Comparison of ENCODE assay signal across 24 mouse cellular contexts in the genomic region with DNA sequence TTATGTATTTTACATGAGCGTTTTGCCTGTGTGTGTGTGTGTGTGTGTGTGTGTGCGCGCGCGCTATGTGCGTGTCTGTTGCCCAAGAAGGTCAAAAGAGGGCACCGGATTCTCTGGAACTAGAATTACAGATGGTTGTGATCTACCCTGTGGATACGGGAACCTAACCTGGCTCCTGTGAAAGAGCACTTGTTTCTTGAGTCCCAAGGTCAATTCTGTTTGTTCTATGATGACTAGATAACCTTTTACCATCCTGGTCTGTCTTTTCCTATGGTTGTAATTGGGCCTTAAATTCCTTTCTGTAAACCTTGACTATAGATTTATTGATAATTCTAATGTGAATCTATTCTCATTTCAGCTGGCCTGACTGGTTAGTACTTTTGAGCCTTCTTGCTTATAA. TPM values are rescaled to one million over a fixed set of nuclear protein-coding genes. Genes with fewer than 3 reads are reported as not detected.
DNase-seq lines count a peak whose midpoint lies in the region; ATAC-seq and TF ChIP-seq lines count a peak whose summit lies in the region.
"Had no signal": no experiment of that assay in that cellular context is flagged by ENCODE, and none has a peak within 500 bp of the region (broad histone marks: within the 10 kb centered on the region; RNA-seq: fewer than 3 reads in every experiment).

No protein-coding gene starts in this region.

- no peaks in the 10 kb centered on the region for H3K27me3 ChIP-seq in heart, adult 2 months (ENCODE audit: control insufficient read depth, insufficient read depth, low read length)
- H3K27me3 ChIP-seq in liver, adult 2 months (ENCODE audit: control insufficient read depth, insufficient read depth, low read length): no peaks in the 10 kb centered on the region
- H3K27me3 ChIP-seq in liver, postnatal 0 days (ENCODE audit: insufficient read depth, low read length): no peaks in the 10 kb centered on the region
- H3K27me3 ChIP-seq: CH12.LX, Patski had no signal

- H3K4me2 ChIP-seq in liver, postnatal 0 days (ENCODE audit: low read depth, low read length): no peak overlapping the region

- H3K4me1 ChIP-seq in heart, adult 2 months (ENCODE audit: control insufficient read depth, insufficient read depth, low read length): no peaks in the 10 kb centered on the region; the same call in 1 of the 2 replicates
- H3K4me1 ChIP-seq in liver, adult 2 months (ENCODE audit: control insufficient read depth, insufficient read depth, low read length): peaks cover 3% of the 10 kb centered on the region; the same call in 1 of the 2 replicates
- no peaks in the 10 kb centered on the region for H3K4me1 ChIP-seq in liver, postnatal 0 days (ENCODE audit: insufficient read depth)

- WGBS in heart, adult 2 months: 89% methylated on average over 8 of the region's 8 CpGs
- 27% methylated on average over 8 of the region's 8 CpGs for WGBS in liver, adult 2 months
- 88% methylated on average over 8 of the region's 8 CpGs for WGBS in liver, postnatal 0 days (ENCODE audit: insufficient replicate concordance)

- no peak for TF ChIP-seq EP300 in heart, adult 2 months (IDR thresholded peaks at IDR 0.05; ENCODE audit: insufficient read depth, low read depth, low read length)
- TF ChIP-seq EP300 in liver, postnatal 0 days (IDR thresholded peaks at IDR 0.05; ENCODE audit: low read depth): no peak

- peaks cover 19% of the 10 kb centered on the region for H3K36me3 ChIP-seq in heart, adult 2 months (ENCODE audit: control insufficient read depth, insufficient read depth, low read length)
- peaks cover 60% of the 10 kb centered on the region for H3K36me3 ChIP-seq in liver, adult 2 months (ENCODE audit: control insufficient read depth, insufficient read depth, low read length)
- H3K36me3 ChIP-seq in liver, postnatal 0 days (replicated peaks; ENCODE audit: insufficient read depth, low read length): peaks cover 77% of the 10 kb centered on the region

- no peak overlapping the region for H3K27ac ChIP-seq in heart, adult 2 months
- H3K27ac ChIP-seq in liver, adult 2 months (replicated peaks; ENCODE audit: insufficient read depth, low read depth, low read length): no peak overlapping the region
- H3K27ac ChIP-seq in liver, postnatal 0 days (ENCODE audit: low read depth): no peak overlapping the region

- DNase-seq in heart, adult 11 months: peak; percentile 37
- DNase-seq in heart, adult 2 months: no peak
- peak; percentile 76 for DNase-seq in liver, adult 2 months (ENCODE audit: extremely low read depth, low read depth, low spot score)
- DNase-seq in liver, postnatal 0 days: no peak
- DNase-seq: adrenal gland, adult 2 months; adrenal gland, adult 8-10 months; adrenal gland, postnatal 10 days; adrenal gland, postnatal 14 days; adrenal gland, postnatal 25 days; adrenal gland, postnatal 36 days; B cell, adult 2 months; cerebellum, adult 11 months; cerebellum, adult 11-12 months; cerebellum, adult 18-20 months had no signal

- H3K4me3 ChIP-seq in heart, adult 2 months: no peak overlapping the region
- H3K4me3 ChIP-seq in liver, adult 2 months (ENCODE audit: insufficient read depth, low read depth, low read length): no peak overlapping the region
- no peak overlapping the region for H3K4me3 ChIP-seq in liver, postnatal 0 days (ENCODE audit: low read depth, low read length)

- no peak for TF ChIP-seq POLR2A in heart, adult 2 months (IDR thresholded peaks at IDR 0.05; ENCODE audit: insufficient read depth, low read depth, low read length)
- TF ChIP-seq POLR2A in liver, adult 2 months (IDR thresholded peaks at IDR 0.05; ENCODE audit: extremely low read depth, insufficient read depth, low read length): no peak

- intact Hi-C loops in heart, adult 2 months (cut with DNase I): no loop called here

- ATAC-seq in liver, postnatal 0 days: no peak
- ATAC-seq: activated CD4-positive, CD25-positive, alpha-beta regulatory T cell, adult 4 months; CD4-positive, CD25-positive, alpha-beta regulatory T cell, adult 4 months; Patski had no signal

- no peaks in the 10 kb centered on the region for H3K79me2 ChIP-seq in heart, adult 2 months (replicated peaks; ENCODE audit: control insufficient read depth, insufficient read depth, low read length)
- no peaks in the 10 kb centered on the region for H3K79me2 ChIP-seq in liver, adult 2 months (ENCODE audit: control insufficient read depth, insufficient read depth, low read length)

- H3K9ac ChIP-seq in heart, adult 2 months (ENCODE audit: low read depth, low read length): no peak overlapping the region
- H3K9ac ChIP-seq in liver, adult 2 months (ENCODE audit: low read depth, low read length): no peak overlapping the region
- no peak overlapping the region for H3K9ac ChIP-seq in liver, postnatal 0 days (replicated peaks)

- no peaks in the 10 kb centered on the region for H3K9me3 ChIP-seq in liver, postnatal 0 days (ENCODE audit: low read length)
- H3K9me3 ChIP-seq: G1E had no signal

- TF ChIP-seq CTCF in heart, adult 2 months (IDR thresholded peaks at IDR 0.05): no peak
- TF ChIP-seq CTCF in liver, adult 2 months (IDR thresholded peaks at IDR 0.05; ENCODE audit: low read depth, low read length): no peak
- TF ChIP-seq CTCF in liver, postnatal 0 days (IDR thresholded peaks at IDR 0.05; ENCODE audit: low read depth): no peak

RNA-seq across cellular contexts. Expression of a gene that starts 9.6 kb away (rescaled TPM):
- not detected for total RNA-seq in heart, adult 2 months (2021)
- not detected in 2 replicates for polyA plus RNA-seq in heart, adult 2 months (2012; rRNA removed)
- total RNA-seq in liver, adult 2 months (2014; rRNA removed): 2.7 and 2.8 TPM in 2 replicates
- 0.20 TPM in 1 of 2 replicates, not detected in the other for polyA plus RNA-seq in liver, adult 2 months (2012; rRNA removed)
- polyA plus RNA-seq in liver, postnatal 0 days (2015; fragmentation: Nextera tagmentation; extraction: Ambion mirVana): 3.3 and 3.5 TPM in 2 replicates
- total RNA-seq: adrenal gland, adult 18-20 months; adrenal gland, adult 2 months; adrenal gland, adult 8-10 months; adrenal gland, postnatal 10 days; adrenal gland, postnatal 14 days; adrenal gland, postnatal 25 days; adrenal gland, postnatal 36 days; adrenal gland, postnatal 4 days; ES-E14; MEL had no signal
- polyA plus RNA-seq: C2C12, Patski had no signal

RNA-seq across cellular contexts. Expression of a gene that starts 21.6 kb away (rescaled TPM):
- 10 to 100 TPM; 13.9 to 17.5 TPM for total RNA-seq in heart, adult 2 months (2021)
- 30.1 and 40.1 TPM in 2 replicates for polyA plus RNA-seq in heart, adult 2 months (2012; rRNA removed)
- 20.1 and 22.2 TPM in 2 replicates for total RNA-seq in liver, adult 2 months (2014; rRNA removed)
- polyA plus RNA-seq in liver, adult 2 months (2012; rRNA removed): 33.4 and 40.5 TPM in 2 replicates
- 14.5 and 17.0 TPM in 2 replicates for polyA plus RNA-seq in liver, postnatal 0 days (2015; fragmentation: Nextera tagmentation; extraction: Ambion mirVana)

RNA-seq across cellular contexts. Expression of a gene that starts 32.2 kb away (rescaled TPM):
- total RNA-seq in heart, adult 2 months (2021): 1 to 10 TPM; 7.8 to 8.2 TPM
- 7.9 and 9.3 TPM in 2 replicates for polyA plus RNA-seq in heart, adult 2 months (2012; rRNA removed)
- total RNA-seq in liver, adult 2 months (2014; rRNA removed): 4.6 and 7.7 TPM in 2 replicates
- polyA plus RNA-seq in liver, adult 2 months (2012; rRNA removed): 5.9 and 7.5 TPM in 2 replicates
- 3.6 and 4.1 TPM in 2 replicates for polyA plus RNA-seq in liver, postnatal 0 days (2015; fragmentation: Nextera tagmentation; extraction: Ambion mirVana)

RNA-seq across cellular contexts. Expression of a gene that starts 36.8 kb away (rescaled TPM):
- 10 to 100 TPM; 10.4 to 11.7 TPM for total RNA-seq in heart, adult 2 months (2021)
- polyA plus RNA-seq in heart, adult 2 months (2012; rRNA removed): 10.6 and 11.4 TPM in 2 replicates
- 1.5 and 1.9 TPM in 2 replicates for total RNA-seq in liver, adult 2 months (2014; rRNA removed)
- 1.3 and 1.7 TPM in 2 replicates for polyA plus RNA-seq in liver, adult 2 months (2012; rRNA removed)
- 4.4 and 4.7 TPM in 2 replicates for polyA plus RNA-seq in liver, postnatal 0 days (2015; fragmentation: Nextera tagmentation; extraction: Ambion mirVana)

RNA-seq across cellular contexts. Expression of a gene that starts 37.0 kb away (rescaled TPM):
- total RNA-seq in heart, adult 2 months (2021): 10 to 100 TPM; 41.0 to 44.8 TPM
- polyA plus RNA-seq in heart, adult 2 months (2012; rRNA removed): 18.2 and 27.3 TPM in 2 replicates
- total RNA-seq in liver, adult 2 months (2014; rRNA removed): 14.5 and 18.3 TPM in 2 replicates
- polyA plus RNA-seq in liver, adult 2 months (2012; rRNA removed): 12.4 and 13.6 TPM in 2 replicates
- 10.3 and 12.4 TPM in 2 replicates for polyA plus RNA-seq in liver, postnatal 0 days (2015; fragmentation: Nextera tagmentation; extraction: Ambion mirVana)

Comparison
In these comparisons a context has a peak if more than half of its experiments do, and no peak if none do; other contexts are left out.
1. DNase-seq: peak in heart, adult 11 months (single experiment) and liver, adult 2 months (single experiment); none in heart, adult 2 months (0 of 2) and liver, postnatal 0 days (single experiment).